ENCODE assay signal across 8 mouse cellular contexts in genomic region chr8:107424176-107424575, GRCm38 (mm10). TPM values are rescaled to one million over a fixed set of nuclear protein-coding genes. Genes with fewer than 3 reads are reported as not detected.
DNase-seq lines count a peak whose midpoint lies in the region; ATAC-seq and TF ChIP-seq lines count a peak whose summit lies in the region.

No protein-coding gene starts in this region.

- H3K27ac ChIP-seq in lung, embryonic 15.5 days: peak overlapping the region; percentile 63
- H3K27ac ChIP-seq in small intestine, adult 2 months (ENCODE audit: insufficient read depth, low read depth, low read length): no peak overlapping the region

- WGBS in lung, embryonic 15.5 days: 23% methylated on average over 9 of the region's 9 CpGs
- WGBS in small intestine, adult 2 months: 16% methylated on average over 9 of the region's 9 CpGs

- intact Hi-C loops in left cerebral cortex, postnatal 14 days (cut with DNase I): loop anchor here (2.0 kb wide), 1 partner anchor 35 kb away; no protein-coding TSS in a partner anchor

- no peaks in the 10 kb centered on the region for H3K27me3 ChIP-seq in lung, embryonic 15.5 days
- H3K27me3 ChIP-seq in small intestine, adult 2 months (ENCODE audit: control insufficient read depth, insufficient read depth, low read length): no peaks in the 10 kb centered on the region

- ATAC-seq in lung, embryonic 15.5 days (ENCODE audit: borderline replicate concordance, extremely low read depth, low FRiP score, low TSS enrichment): 0 out of 2 replicates have a peak, but pooled peaks have one; percentile 4
- ATAC-seq in erythroid progenitor cell, adult 5-6 weeks (replicated peaks; ENCODE audit: low FRiP score, poor library complexity, severe bottlenecking): peak; percentile 28

- H3K4me1 ChIP-seq in lung, embryonic 15.5 days: peaks cover 13% of the 10 kb centered on the region
- H3K4me1 ChIP-seq in small intestine, adult 2 months (ENCODE audit: control insufficient read depth, insufficient read depth, insufficient read length, low read length): no peaks in the 10 kb centered on the region; the same call in 1 of the 2 replicates

- H3K36me3 ChIP-seq in lung, embryonic 15.5 days: peaks cover 26% of the 10 kb centered on the region
- H3K36me3 ChIP-seq in small intestine, adult 2 months (ENCODE audit: control insufficient read depth, insufficient read depth, low read length): peaks cover 15% of the 10 kb centered on the region

- peak overlapping the region; percentile 69 for H3K4me2 ChIP-seq in lung, embryonic 15.5 days

- no peak for TF ChIP-seq CTCF in small intestine, adult 2 months (IDR thresholded peaks at IDR 0.05; ENCODE audit: extremely low read depth, insufficient read length, insufficient replicate concordance, low read depth, low read length)

- TF ChIP-seq POLR2A in small intestine, adult 2 months (IDR thresholded peaks at IDR 0.05; ENCODE audit: low read depth, low read length): no peak

- H3K4me3 ChIP-seq in lung, embryonic 15.5 days: peak overlapping the region; percentile 75
- H3K4me3 ChIP-seq in small intestine, adult 2 months (ENCODE audit: low read depth, low read length): peak overlapping the region; percentile 70

- no peaks in the 10 kb centered on the region for H3K9me3 ChIP-seq in lung, embryonic 15.5 days

- peak overlapping the region; percentile 65 for H3K9ac ChIP-seq in lung, embryonic 15.5 days

- no peak for DNase-seq in lung, postnatal 25 days (ENCODE audit: low spot score)
- peak; percentile 27 for DNase-seq in liver
- no peak for DNase-seq in left cerebral cortex, postnatal 14 days (ENCODE audit: low spot score in 2 of 2)
- DNase-seq in ovary, postnatal 36 days (ENCODE audit: low spot score): no peak
- no peak for DNase-seq in left cerebral cortex, adult 9 months (ENCODE audit: low spot score in 2 of 2)

RNA-seq across cellular contexts. Expression of gene Nob1, which starts 0.7 kb away (rescaled TPM):
- polyA plus RNA-seq in lung, embryonic 15.5 days (2015; fragmentation: Nextera tagmentation; extraction: Ambion mirVana): 78.2 and 79.7 TPM in 2 replicates
- 6.5 and 10.9 TPM in 2 replicates for total RNA-seq in erythroid progenitor cell, adult 5-6 weeks (2015; ENCODE audit: low replicate concordance)
- total RNA-seq in erythroid progenitor cell, adult 5-6 weeks (2017; ENCODE audit: low replicate concordance): 5.5 and 6.0 TPM in 2 replicates
- polyA plus RNA-seq in small intestine, adult 2 months (2012; rRNA removed): 9.2 and 11.7 TPM in 2 replicates
- 10 to 100 TPM; 33.3 to 34.6 TPM for total RNA-seq in left cerebral cortex, postnatal 14 days (2021)

RNA-seq across cellular contexts. Expression of gene Wwp2, which starts 12.0 kb away (rescaled TPM):
- polyA plus RNA-seq in lung, embryonic 15.5 days (2015; fragmentation: Nextera tagmentation; extraction: Ambion mirVana): 50.4 and 54.0 TPM in 2 replicates
- 111 and 127 TPM in 2 replicates for total RNA-seq in erythroid progenitor cell, adult 5-6 weeks (2015; ENCODE audit: low replicate concordance)
- total RNA-seq in erythroid progenitor cell, adult 5-6 weeks (2017; ENCODE audit: low replicate concordance): 132 and 174 TPM in 2 replicates
- 23.6 and 56.9 TPM in 2 replicates for polyA plus RNA-seq in small intestine, adult 2 months (2012; rRNA removed)
- 10 to 100 TPM; 31.7 to 36.2 TPM for total RNA-seq in left cerebral cortex, postnatal 14 days (2021)

RNA-seq across cellular contexts. Expression of gene Nqo1, which starts 21.2 kb away (rescaled TPM):
- polyA plus RNA-seq in lung, embryonic 15.5 days (2015; fragmentation: Nextera tagmentation; extraction: Ambion mirVana): 14.0 and 17.4 TPM in 2 replicates
- total RNA-seq in erythroid progenitor cell, adult 5-6 weeks (2015; ENCODE audit: low replicate concordance): 47.8 and 50.1 TPM in 2 replicates
- total RNA-seq in erythroid progenitor cell, adult 5-6 weeks (2017; ENCODE audit: low replicate concordance): 26.4 and 44.2 TPM in 2 replicates
- 9.7 and 37.7 TPM in 2 replicates for polyA plus RNA-seq in small intestine, adult 2 months (2012; rRNA removed)
- 1 to 10 TPM; 3.2 to 4.1 TPM for total RNA-seq in left cerebral cortex, postnatal 14 days (2021)

Comparison
In these comparisons a context has a peak if more than half of its experiments do, and no peak if none do; other contexts are left out.
1. RNA of gene Nqo1, which starts 21.2 kb away (total RNA-seq): 26.4 to 50.1 TPM in erythroid progenitor cell, adult 5-6 weeks; 3.2 to 4.1 TPM in left cerebral cortex, postnatal 14 days; every median in the first group is over 4 times any median in the second.